ENCODE assay signal across 27 mouse cellular contexts in the genomic region with DNA sequence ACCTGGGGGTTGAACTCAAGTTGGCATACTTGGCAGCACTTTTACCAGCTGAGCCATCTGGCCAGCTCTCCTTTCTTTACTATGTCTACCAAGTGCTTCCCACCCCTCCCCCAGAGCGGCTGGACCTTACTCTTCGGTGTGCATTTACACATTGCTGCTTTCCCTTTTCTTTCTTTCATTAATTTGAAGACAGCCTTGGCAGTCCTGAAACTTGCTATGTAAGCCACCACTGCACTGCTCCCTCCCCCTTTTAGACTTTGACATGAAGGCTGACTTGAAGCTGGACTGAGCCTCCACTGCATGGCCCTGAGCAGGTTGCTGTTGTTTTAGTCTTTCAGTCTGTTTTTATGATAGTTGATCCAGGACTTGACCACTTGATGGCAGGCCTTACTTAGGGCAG. TPM values are rescaled to one million over a fixed set of nuclear protein-coding genes. Genes with fewer than 3 reads are reported as not detected.
DNase-seq lines count a peak whose midpoint lies in the region; ATAC-seq and TF ChIP-seq lines count a peak whose summit lies in the region.
"Had no signal": no experiment of that assay in that cellular context is flagged by ENCODE, and none has a peak within 500 bp of the region (broad histone marks: within the 10 kb centered on the region; RNA-seq: fewer than 3 reads in every experiment).

No protein-coding gene starts in this region.

- peak; percentile 81 for DNase-seq in heart, adult 11 months
- no peak for DNase-seq in heart, embryonic 10.5 days (ENCODE audit: low spot score)
- no peak for DNase-seq in lung, postnatal 0 days (ENCODE audit: low spot score)
- no peak for DNase-seq in lung, postnatal 36 days
- DNase-seq in brain, embryonic 14.5 days (ENCODE audit: low read depth), result peak; percentile 13
- peak; percentile 77 to 78 for DNase-seq in kidney, postnatal 36 days
- no peak for DNase-seq in hindbrain, postnatal 0 days (ENCODE audit: low spot score)
- DNase-seq in heart, adult 9 months (ENCODE audit: low spot score in 2 of 2), result no peak
- DNase-seq: adrenal gland, postnatal 36 days; cerebellum, adult 18-20 months; cerebellum, postnatal 36 days; gastrocnemius, postnatal 25 days; lung, postnatal 14 days; thymus, adult 18-20 months had no signal

- no peak for ATAC-seq in lung, postnatal 0 days
- no peak for ATAC-seq in hindbrain, postnatal 0 days
- ATAC-seq: forebrain, embryonic 13.5 days had no signal

- peaks cover 50% of the 10 kb centered on the region for H3K36me3 ChIP-seq in heart, embryonic 10.5 days
- peaks cover 20% of the 10 kb centered on the region for H3K36me3 ChIP-seq in lung, postnatal 0 days (ENCODE audit: insufficient read depth, low read length)
- H3K36me3 ChIP-seq in hindbrain, postnatal 0 days (ENCODE audit: insufficient read depth, low read length), result peaks cover 11% of the 10 kb centered on the region; the same call in 1 of the 2 replicates

- H3K4me1 ChIP-seq in heart, embryonic 10.5 days, result 0 out of 2 replicates have a peak, but pooled peaks cover 4% of the 10 kb centered on the region
- H3K4me1 ChIP-seq in lung, postnatal 0 days (ENCODE audit: insufficient read depth, low read depth, low read length), result peaks cover 5% of the 10 kb centered on the region; the same call in 1 of the 2 replicates
- no peaks in the 10 kb centered on the region for H3K4me1 ChIP-seq in hindbrain, postnatal 0 days (ENCODE audit: insufficient read depth, low read length)
- H3K4me1 ChIP-seq: embryonic facial prominence, embryonic 10.5 days; forebrain, embryonic 13.5 days; hindbrain, embryonic 10.5 days; liver, embryonic 15.5 days had no signal

- H3K9ac ChIP-seq in lung, postnatal 0 days (replicated peaks; ENCODE audit: low read depth), result no peak overlapping the region
- H3K9ac ChIP-seq in hindbrain, postnatal 0 days (replicated peaks; ENCODE audit: low read length), result no peak overlapping the region
- H3K9ac ChIP-seq: forebrain, embryonic 13.5 days; liver, embryonic 15.5 days had no signal

- TF ChIP-seq CTCF in lung, postnatal 0 days (IDR thresholded peaks at IDR 0.05), result peak; percentile 28; the same call in 1 of the 2 replicates
- no peak for TF ChIP-seq CTCF in brain, embryonic 14.5 days (IDR thresholded peaks at IDR 0.05; ENCODE audit: borderline replicate concordance, extremely low read depth, insufficient read depth, insufficient read length)
- TF ChIP-seq CTCF in hindbrain, postnatal 0 days (IDR thresholded peaks at IDR 0.05; ENCODE audit: low read depth), result no peak

- H3K27me3 ChIP-seq in heart, embryonic 10.5 days (ENCODE audit: insufficient read depth, poor library complexity, severe bottlenecking), result no peaks in the 10 kb centered on the region
- H3K27me3 ChIP-seq in lung, postnatal 0 days (replicated peaks; ENCODE audit: insufficient read depth, low read length), result no peaks in the 10 kb centered on the region
- H3K27me3 ChIP-seq in hindbrain, postnatal 0 days (ENCODE audit: insufficient read depth, low read length), result no peaks in the 10 kb centered on the region
- H3K27me3 ChIP-seq: forebrain, embryonic 13.5 days; liver, embryonic 15.5 days had no signal

- H3K4me3 ChIP-seq in heart, embryonic 10.5 days, result no peak overlapping the region
- no peak overlapping the region for H3K4me3 ChIP-seq in lung, postnatal 0 days (ENCODE audit: low read depth, low read length)
- no peak overlapping the region for H3K4me3 ChIP-seq in hindbrain, postnatal 0 days (ENCODE audit: low read length)
- H3K4me3 ChIP-seq: embryonic facial prominence, embryonic 10.5 days; forebrain, embryonic 13.5 days; hindbrain, embryonic 10.5 days; liver, embryonic 15.5 days had no signal

- no peak overlapping the region for H3K27ac ChIP-seq in heart, embryonic 10.5 days
- H3K27ac ChIP-seq in lung, postnatal 0 days (ENCODE audit: low read length), result no peak overlapping the region
- no peak overlapping the region for H3K27ac ChIP-seq in hindbrain, postnatal 0 days
- H3K27ac ChIP-seq: embryonic facial prominence, embryonic 10.5 days; forebrain, embryonic 13.5 days; hindbrain, embryonic 10.5 days; liver, embryonic 15.5 days had no signal

- no peak for TF ChIP-seq POLR2A in brain, embryonic 14.5 days (IDR thresholded peaks at IDR 0.05; ENCODE audit: borderline replicate concordance, extremely low read depth, insufficient read depth, insufficient read length, poor library complexity, severe bottlenecking)

- H3K4me2 ChIP-seq in lung, postnatal 0 days (replicated peaks; ENCODE audit: low read depth, low read length), result no peak overlapping the region
- H3K4me2 ChIP-seq in hindbrain, postnatal 0 days (ENCODE audit: low read depth, low read length), result no peak overlapping the region
- H3K4me2 ChIP-seq: forebrain, embryonic 13.5 days; liver, embryonic 15.5 days had no signal

- WGBS in heart, embryonic 10.5 days, result 96% methylated on average over 2 of the region's 2 CpGs
- 93% methylated on average over 2 of the region's 2 CpGs for WGBS in lung, postnatal 0 days
- WGBS in hindbrain, postnatal 0 days, result 81% methylated on average over 2 of the region's 2 CpGs

- no peak for TF ChIP-seq EP300 in lung, postnatal 0 days (IDR thresholded peaks at IDR 0.05)

- no peaks in the 10 kb centered on the region for H3K9me3 ChIP-seq in heart, embryonic 10.5 days
- H3K9me3 ChIP-seq in lung, postnatal 0 days (ENCODE audit: low read length), result no peaks in the 10 kb centered on the region
- no peaks in the 10 kb centered on the region for H3K9me3 ChIP-seq in hindbrain, postnatal 0 days (ENCODE audit: low read length)
- H3K9me3 ChIP-seq: embryonic facial prominence, embryonic 10.5 days; forebrain, embryonic 13.5 days; hindbrain, embryonic 10.5 days; liver, embryonic 15.5 days had no signal

RNA-seq across cellular contexts. Expression of gene Skp1a, which starts 17.7 kb away (rescaled TPM):
- polyA plus RNA-seq in heart, embryonic 10.5 days (2016; fragmentation: Nextera tagmentation; extraction: Ambion mirVana), result 516 and 546 TPM in 2 replicates
- polyA plus RNA-seq in lung, postnatal 0 days (2015; fragmentation: Nextera tagmentation; extraction: Ambion mirVana), result 552 and 571 TPM in 2 replicates
- 231 and 285 TPM in 2 replicates for polyA plus RNA-seq in brain, embryonic 14.5 days (2012; rRNA removed)
- total RNA-seq in hindbrain, postnatal 0 days (2014; rRNA removed), result 320 and 370 TPM in 2 replicates
- polyA plus RNA-seq in hindbrain, postnatal 0 days (2015; fragmentation: Nextera tagmentation; extraction: Ambion mirVana), result 1,108 and 1,162 TPM in 2 replicates

RNA-seq across cellular contexts. Expression of gene Tcf7, which starts 33.4 kb away (rescaled TPM):
- 7.6 and 11.5 TPM in 2 replicates for polyA plus RNA-seq in heart, embryonic 10.5 days (2016; fragmentation: Nextera tagmentation; extraction: Ambion mirVana)
- polyA plus RNA-seq in lung, postnatal 0 days (2015; fragmentation: Nextera tagmentation; extraction: Ambion mirVana), result 14.7 and 14.8 TPM in 2 replicates
- polyA plus RNA-seq in brain, embryonic 14.5 days (2012; rRNA removed), result 8.2 and 10.3 TPM in 2 replicates
- total RNA-seq in hindbrain, postnatal 0 days (2014; rRNA removed), result 2.2 and 3.3 TPM in 2 replicates
- 3.3 and 4.3 TPM in 2 replicates for polyA plus RNA-seq in hindbrain, postnatal 0 days (2015; fragmentation: Nextera tagmentation; extraction: Ambion mirVana)

RNA-seq across cellular contexts. Expression of gene Olfr1371, which starts 35.7 kb away (rescaled TPM):
- polyA plus RNA-seq in heart, embryonic 10.5 days (2016; fragmentation: Nextera tagmentation; extraction: Ambion mirVana), result not detected in 2 replicates
- not detected in 2 replicates for polyA plus RNA-seq in lung, postnatal 0 days (2015; fragmentation: Nextera tagmentation; extraction: Ambion mirVana)
- not detected in 2 replicates for polyA plus RNA-seq in brain, embryonic 14.5 days (2012; rRNA removed)
- not detected in 2 replicates for total RNA-seq in hindbrain, postnatal 0 days (2014; rRNA removed)
- polyA plus RNA-seq in hindbrain, postnatal 0 days (2015; fragmentation: Nextera tagmentation; extraction: Ambion mirVana), result not detected in 2 replicates
- total RNA-seq: adrenal gland, postnatal 36 days; gastrocnemius, postnatal 25 days; heart, adult 8-10 months; layer of hippocampus, adult 18-20 months; layer of hippocampus, postnatal 25 days; left cerebral cortex, postnatal 14 days; megakaryocyte-erythroid progenitor cell, adult 5-6 weeks; MEL had no signal
- polyA plus RNA-seq: embryonic facial prominence, embryonic 10.5 days; forebrain, embryonic 13.5 days; heart, postnatal 0 days; hindbrain, embryonic 10.5 days; limb, embryonic 14.5 days; liver, embryonic 15.5 days; neural tube, embryonic 11.5 days had no signal

Comparison
In these comparisons a context has a peak if more than half of its experiments do, and no peak if none do; other contexts are left out.
1. DNase-seq: peak in heart, adult 11 months (single experiment), brain, embryonic 14.5 days (single experiment) and kidney, postnatal 36 days (2 of 2); none in heart, embryonic 10.5 days (single experiment), lung, postnatal 0 days (single experiment), lung, postnatal 36 days (single experiment), hindbrain, postnatal 0 days (single experiment) and heart, adult 9 months (0 of 2).